Mouse (Mus musculus) heart, postnatal 4 days (tissue): Measurements from ENCODE around the gene Azin2. TPM values are rescaled to one million over a fixed set of nuclear protein-coding genes. Genes with fewer than 3 reads are reported as not detected.

ENCODE experiments used
- DNase-seq: peaks from one replicate; pipeline ENCODE4 v3.0.0; 2021
- total RNA-seq, 2 experiments: library from RNA; stranded (reverse); gene quantifications; 2 replicates each; pipeline ENCODE4 v1.2.3; 2021

The Azin2 gene
- total RNA-seq, 2 experiments from 2014 or later: 7.7 to 8.7 TPM

GRCm38 (mm10) chr4:128894112-128894511 is 68.1 kb downstream of the Azin2 start:
- DNase-seq: no peak

DNA sequence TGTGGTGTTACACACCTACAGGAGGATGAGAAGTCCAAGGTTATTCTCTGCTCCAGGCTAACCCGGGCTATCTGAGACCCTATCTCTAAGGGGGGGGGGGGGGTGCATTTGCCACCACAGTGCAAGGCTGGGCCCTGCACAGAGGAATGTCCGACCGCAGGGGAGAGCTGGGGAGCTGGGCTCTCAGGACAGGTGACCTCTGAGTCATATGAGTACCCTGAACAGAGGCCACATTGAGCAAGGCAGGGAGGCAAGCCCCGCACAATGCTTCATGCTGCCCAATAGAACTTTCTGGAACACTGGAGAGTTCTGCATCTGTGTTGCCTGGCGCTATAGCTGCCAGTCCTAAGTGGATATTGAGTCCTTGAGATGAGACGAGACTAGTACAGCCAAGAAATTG is 70.1 kb downstream of the Azin2 start:
- DNase-seq: no peak

- no peak for DNase-seq
Observed at GRCm38 (mm10) chr4:128891746-128892145, 70.5 kb downstream of the Azin2 start.

- DNase-seq: peak; percentile 61
Observed at GRCm38 (mm10) chr4:128891157-128891556, 71.1 kb downstream of the Azin2 start.

DNA sequence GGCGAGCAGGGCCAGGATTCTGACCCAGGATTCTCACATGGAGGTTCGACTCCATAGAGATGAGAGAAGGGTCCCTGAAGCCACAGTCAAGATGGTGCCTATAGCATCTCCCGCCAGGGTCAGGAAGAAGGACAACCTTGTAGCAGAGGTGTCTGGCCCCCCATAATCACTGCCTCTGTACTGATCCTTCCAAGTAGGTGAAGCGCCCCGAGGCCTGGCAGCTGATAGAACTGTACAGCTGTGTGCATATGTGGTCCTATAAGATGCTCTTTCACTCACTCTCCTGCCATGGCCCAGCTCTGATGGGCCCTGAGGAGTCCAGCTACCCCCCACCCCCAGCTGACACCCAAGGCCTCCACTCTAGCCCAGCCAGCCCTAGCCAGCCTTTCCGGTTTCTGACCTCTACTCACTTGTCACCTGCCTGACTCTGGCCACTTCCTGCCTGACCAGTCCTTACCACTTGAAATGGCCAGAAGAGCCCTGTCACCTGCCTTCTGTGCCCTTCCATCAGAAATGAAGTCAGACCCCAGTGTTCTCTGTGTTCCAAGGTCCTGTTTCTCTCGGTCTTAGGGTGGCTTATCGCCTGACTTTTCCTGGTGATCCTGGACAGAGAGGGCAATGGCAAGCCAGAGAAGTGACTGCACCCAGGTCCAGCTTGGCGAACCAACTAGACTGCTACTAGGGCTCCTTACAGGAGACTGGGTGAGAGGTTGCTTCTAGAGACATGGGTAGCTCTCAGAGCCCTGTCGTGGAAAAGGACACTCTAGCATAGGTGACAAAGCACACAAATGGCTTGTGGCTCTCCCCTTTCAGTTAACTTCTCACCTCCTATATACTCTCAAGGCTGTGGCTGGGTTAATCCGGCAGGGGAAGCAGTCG is 72.3 kb downstream of the Azin2 start:
- DNase-seq: no peak

DNA sequence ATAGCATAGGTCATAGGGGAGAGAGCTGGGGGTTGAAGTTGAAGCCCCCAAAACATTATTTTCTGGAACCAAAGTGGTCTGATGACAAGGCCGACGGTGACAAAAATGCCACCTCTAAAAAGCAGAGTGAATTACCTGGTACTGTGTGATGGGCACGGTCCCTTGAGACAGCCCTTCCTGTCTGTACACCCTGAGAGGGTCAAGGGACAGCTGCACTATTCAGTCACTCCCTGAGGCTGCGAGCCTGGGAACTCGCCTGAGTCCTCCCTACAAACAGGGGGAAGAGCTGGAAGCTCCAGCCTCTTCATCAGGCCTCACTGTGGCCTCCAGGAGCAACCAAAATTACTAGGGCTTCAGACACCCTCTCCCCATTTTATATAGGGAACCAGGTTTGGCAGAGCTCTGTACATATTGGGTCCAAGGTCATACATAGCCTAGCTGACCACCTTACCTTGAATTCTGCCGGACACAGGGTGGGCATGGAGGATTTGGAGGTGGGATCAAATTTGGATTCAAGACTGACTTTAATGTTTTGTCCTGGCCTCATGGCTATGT is 73.7 kb downstream of the Azin2 start:
- no peak for DNase-seq

DNA sequence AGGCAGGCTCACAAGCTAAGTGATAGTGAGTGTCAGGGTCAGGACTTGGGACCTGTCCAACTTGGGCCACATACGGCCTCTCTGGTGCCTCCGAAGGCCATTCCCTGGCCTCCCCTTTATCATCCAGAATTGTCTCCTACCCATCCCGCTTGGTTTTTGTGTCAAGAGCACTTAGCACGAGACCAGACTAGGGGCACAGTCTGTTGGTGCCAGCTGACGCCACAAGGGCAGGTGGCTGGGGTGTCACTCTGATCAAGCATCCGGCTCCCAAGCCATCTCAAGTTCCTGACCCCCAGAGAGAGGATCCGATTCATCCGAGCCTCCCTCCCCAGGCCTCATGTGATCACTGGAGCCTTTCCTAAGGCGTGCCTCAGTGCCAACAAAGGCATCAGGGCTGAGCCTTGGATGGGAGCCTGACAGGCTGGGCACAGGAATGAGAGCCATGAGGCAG is 74.6 kb downstream of the Azin2 start:
- no peak for DNase-seq

GRCm38 (mm10) chr4:128887026-128887425 is 75.2 kb downstream of the Azin2 start:
- DNase-seq: no peak

- no peak for DNase-seq
Observed at GRCm38 (mm10) chr4:128886571-128886970, 75.7 kb downstream of the Azin2 start.

DNA sequence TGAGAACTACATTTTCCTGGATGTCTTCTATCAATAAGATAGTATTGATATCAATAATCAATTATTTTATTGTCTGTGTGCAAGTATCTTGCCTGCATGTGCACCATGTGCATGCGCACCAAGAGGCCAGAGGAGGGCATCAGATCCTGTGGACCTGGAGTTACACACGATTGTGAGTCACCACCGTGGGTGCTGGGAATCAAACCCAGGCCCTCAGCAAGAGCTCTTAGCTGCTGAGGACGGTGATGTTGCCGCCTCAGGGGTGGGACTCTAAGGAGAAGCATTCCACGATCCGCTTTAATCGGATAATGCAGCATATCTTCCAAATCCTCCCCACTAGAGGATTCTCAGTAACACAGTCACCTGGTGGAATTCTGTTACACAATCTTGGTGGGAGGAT is 76.7 kb downstream of the Azin2 start:
- DNase-seq: no peak

GRCm38 (mm10) chr4:128884711-128885095 is 77.5 kb downstream of the Azin2 start:
- no peak for DNase-seq

GRCm38 (mm10) chr4:128883801-128884710 is 78.2 kb downstream of the Azin2 start:
- peak; percentile 40 for DNase-seq

GRCm38 (mm10) chr4:128883379-128883781 is 78.9 kb downstream of the Azin2 start, which contains the start of gene Trim62:
Gene Trim62, plus strand, starts transcription at chr4:128883580.
- peak; percentile 85 for DNase-seq

Other genes starting within 250 kb of the Azin2 start
- under 1 TPM; 0.20 to 0.36 TPM for gene A3galt2, start 207.1 kb downstream of the Azin2 start, total RNA-seq
- gene Zfp362, start 156.4 kb downstream of the Azin2 start, total RNA-seq: 10 to 100 TPM; 33.9 to 34.4 TPM
- 1 to 10 TPM; 3.2 to 3.7 TPM for gene Trim62, start 78.9 kb downstream of the Azin2 start, total RNA-seq
- 100 to 1,000 TPM; 104 to 105 TPM for gene Ak2, start 29.5 kb upstream of the Azin2 start, total RNA-seq
- 10 to 100 TPM; 27.0 to 27.9 TPM for gene Rnf19b, start 95.8 kb upstream of the Azin2 start, total RNA-seq
- not detected for gene Tmem54, start 143.1 kb upstream of the Azin2 start, total RNA-seq
- under 1 TPM; 0.25 to 0.69 TPM for gene Hpca, start 159.6 kb upstream of the Azin2 start, total RNA-seq
- gene Fndc5, start 174.6 kb upstream of the Azin2 start, total RNA-seq: 100 to 1,000 TPM; 101 to 105 TPM
- gene S100pbp, start 227.3 kb upstream of the Azin2 start, total RNA-seq: 10 to 100 TPM; 22.5 to 24.2 TPM
- gene Yars, start 227.3 kb upstream of the Azin2 start, total RNA-seq: 10 to 100 TPM; 44.7 to 45.0 TPM